Mouse (Mus musculus) embryo, embryonic 9.5 days (tissue): ENCODE measurements around the gene 5330417H12Rik.

Source experiments
- DNase-seq: peaks from one replicate; pipeline ENCODE4 v3.0.0-alpha.2; 2017; ENCODE audit errors: extremely low spot score

5330417H12Rik gene

GRCm38 (mm10) chr7:107625061-107625460 lies at the start of gene 5330417H12Rik:
Gene 5330417H12Rik, minus strand, starts transcription at chr7:107625161.
- DNase-seq, result no peak

- DNase-seq, result no peak
These were observed 43.6 kb upstream of the 5330417H12Rik start for GRCm38 (mm10) chr7:107668514-107668913.

- no peak for DNase-seq
These were observed 41.4 kb upstream of the 5330417H12Rik start for GRCm38 (mm10) chr7:107666262-107666902.

- DNase-seq, result peak; percentile 52
These were observed 40.8 kb upstream of the 5330417H12Rik start for GRCm38 (mm10) chr7:107665586-107666261.

- no peak for DNase-seq
These were observed 40.2 kb upstream of the 5330417H12Rik start for GRCm38 (mm10) chr7:107665221-107665585.

- peak; percentile 25 for DNase-seq
These were observed 39.4 kb upstream of the 5330417H12Rik start for GRCm38 (mm10) chr7:107664063-107665056.

GRCm38 (mm10) chr7:107663621-107664020 lies 38.7 kb upstream of the 5330417H12Rik start:
- DNase-seq, result no peak

GRCm38 (mm10) chr7:107661843-107662281 lies 36.9 kb upstream of the 5330417H12Rik start:
- peak; percentile 39 for DNase-seq

- peak; percentile 88 for DNase-seq
These were observed 36.4 kb upstream of the 5330417H12Rik start for GRCm38 (mm10) chr7:107661189-107661842.

- no peak for DNase-seq
These were observed 34.4 kb upstream of the 5330417H12Rik start for GRCm38 (mm10) chr7:107659186-107659918.

GRCm38 (mm10) chr7:107656451-107656850 lies 31.5 kb upstream of the 5330417H12Rik start:
- DNase-seq, result no peak

GRCm38 (mm10) chr7:107651821-107652220 lies 26.9 kb upstream of the 5330417H12Rik start:
- no peak for DNase-seq

- no peak for DNase-seq
These were observed 25.0 kb upstream of the 5330417H12Rik start for GRCm38 (mm10) chr7:107649990-107650389.

- no peak for DNase-seq
These were observed 24.2 kb upstream of the 5330417H12Rik start for GRCm38 (mm10) chr7:107648937-107649688.

- no peak for DNase-seq
These were observed 20.0 kb upstream of the 5330417H12Rik start for GRCm38 (mm10) chr7:107644987-107645386.

- no peak for DNase-seq
These were observed 17.8 kb upstream of the 5330417H12Rik start for GRCm38 (mm10) chr7:107642586-107643275.

GRCm38 (mm10) chr7:107638026-107638425 lies 13.1 kb upstream of the 5330417H12Rik start:
- DNase-seq, result no peak

- DNase-seq, result no peak
These were observed 12.4 kb upstream of the 5330417H12Rik start for GRCm38 (mm10) chr7:107637398-107637797.

GRCm38 (mm10) chr7:107633201-107633600 lies 8.2 kb upstream of the 5330417H12Rik start:
- DNase-seq, result no peak
